Mouse (Mus musculus) neural tube, embryonic 11.5 days (tissue): ENCODE measurements around the gene Pea15a. TPM values are rescaled to one million over a fixed set of nuclear protein-coding genes. Genes with fewer than 3 reads are reported as not detected.
A peak's percentile ranks its signal among the peaks of the same experiment; 100 is the strongest.

Experiments
- ATAC-seq: fragments of 200-750 bp; cut with Nextera tagmentation; 2 replicates; pipeline ENCODE4 v1.8.0; 2017; ENCODE audit warnings: moderate number of reproducible peaks, mild to moderate bottlenecking, moderate TSS enrichment, moderate library complexity; ENCODE audit not compliant: insufficient read depth, low FRiP score, low TSS enrichment
- DNase-seq: peaks from one replicate; pipeline ENCODE4 v3.0.0-alpha.2; 2015; ENCODE audit warnings: low spot score
- H3K27ac ChIP-seq: fragments of 300-500 bp; sonication (generic); 2 replicates; pipeline ENCODE4 v1.5.1; 2014; ENCODE audit warnings: low read depth, mild to moderate bottlenecking, low read length
- H3K27me3 ChIP-seq: fragments of 300-500 bp; sonication (generic); 2 replicates; pipeline ENCODE4 v1.6.1; 2014; ENCODE audit warnings: mild to moderate bottlenecking, low read length, mixed read lengths; ENCODE audit not compliant: control insufficient read depth, insufficient read depth
- H3K36me3 ChIP-seq: fragments of 300-500 bp; sonication (generic); 2 replicates; pipeline ENCODE4 v1.6.1; 2014; ENCODE audit warnings: mild to moderate bottlenecking, low read length, moderate library complexity, mixed read lengths; ENCODE audit not compliant: control insufficient read depth, insufficient read depth
- H3K4me1 ChIP-seq: fragments of 300-500 bp; sonication (generic); 2 replicates; pipeline ENCODE4 v1.6.1; 2014; ENCODE audit warnings: low read length, mixed read lengths; ENCODE audit not compliant: control insufficient read depth, insufficient read depth
- H3K4me2 ChIP-seq: fragments of 300-500 bp; sonication (generic); 2 replicates; pipeline ENCODE4 v1.6.1; 2014; ENCODE audit warnings: low read depth, mild to moderate bottlenecking, moderate library complexity
- H3K4me3 ChIP-seq: fragments of 300-500 bp; sonication (generic); 2 replicates; pipeline ENCODE4 v1.5.1; 2014; ENCODE audit warnings: low read depth, low read length
- H3K9ac ChIP-seq: fragments of 300-500 bp; sonication (generic); 2 replicates; pipeline ENCODE4 v1.6.1; 2014; ENCODE audit warnings: mild to moderate bottlenecking, low read length
- H3K9me3 ChIP-seq: fragments of 300-500 bp; sonication (generic); 2 replicates; pipeline ENCODE4 v1.6.1; 2016; ENCODE audit warnings: low read length; ENCODE audit not compliant: control insufficient read depth
- WGBS: fragments of 180-500 bp; shearing (Covaris S2); extraction: QIAGEN DNeasy Blood & Tissue Kit; methylation state at CpG from one replicate; pipeline ENCODE4 v1.1.7; 2014; 5-methylcytosine and 5-hydroxymethylcytosine counted together
- polyA plus RNA-seq: library from polyadenylated mRNA; unstranded; fragments of >200 nt; fragmentation: Nextera tagmentation; extraction: Ambion mirVana; gene quantifications from 2 replicates; pipeline ENCODE4 v1.2.1, GENCODE M21; 2014

The Pea15a gene
- polyA plus RNA-seq, 1 experiment from 2014 or later: 272 TPM

DNA sequence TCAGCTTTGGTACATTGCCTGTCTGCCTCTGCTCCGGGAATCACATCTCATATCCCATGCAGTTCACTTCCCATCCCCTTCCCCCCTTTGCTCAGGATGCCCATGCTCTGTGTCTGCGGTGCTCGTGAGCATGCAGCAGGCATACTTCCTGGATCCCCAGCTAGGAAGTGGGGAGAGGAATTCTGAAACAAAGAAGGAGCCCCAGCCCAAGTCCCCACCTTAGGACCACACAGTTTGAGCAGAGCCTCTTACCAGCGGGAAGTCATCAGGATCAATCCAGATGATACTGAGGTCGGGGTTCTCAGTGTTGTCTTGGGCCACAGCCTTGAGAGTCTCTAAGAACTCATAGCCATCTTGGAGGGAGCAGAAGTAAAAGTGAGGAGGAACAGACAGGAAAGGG lies 6.2 kb upstream of the Pea15a start:
- WGBS: 62% methylated on average over 5 of the region's 5 CpGs
- H3K9ac ChIP-seq: no peak overlapping the region
- no peaks in the 10 kb centered on the region for H3K27me3 ChIP-seq
- no peak overlapping the region for H3K4me3 ChIP-seq
- H3K9me3 ChIP-seq: no peaks in the 10 kb centered on the region
- no peak overlapping the region for H3K27ac ChIP-seq
- DNase-seq: no peak
- H3K36me3 ChIP-seq: no peaks in the 10 kb centered on the region
- no peaks in the 10 kb centered on the region for H3K4me1 ChIP-seq
- no peak overlapping the region for H3K4me2 ChIP-seq
- ATAC-seq: no peak

DNA sequence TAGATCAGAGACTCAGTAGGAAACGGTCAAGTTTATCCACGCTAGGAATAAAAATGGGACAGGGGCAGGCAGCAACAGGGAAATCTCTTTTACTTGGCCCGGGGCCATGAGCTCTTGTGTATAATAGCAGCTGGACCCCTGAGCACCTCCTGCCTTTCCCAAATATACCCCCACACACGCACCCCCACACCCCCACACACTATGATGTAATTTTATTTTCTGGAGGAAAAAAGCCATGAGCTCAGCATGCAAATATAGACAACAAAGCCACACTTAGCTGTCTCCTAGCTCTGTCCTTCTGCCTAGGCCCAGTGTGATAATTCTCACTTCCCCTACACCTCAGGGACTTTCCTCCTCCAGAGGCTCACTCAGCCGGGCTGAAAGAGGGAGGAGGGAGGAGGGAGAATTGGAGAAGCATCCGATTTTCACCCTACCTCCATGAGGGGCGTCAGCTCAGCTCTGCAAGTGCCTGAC lies 544 bp upstream of the Pea15a start:
- peak overlapping the region; percentile 76; the same call in 1 of the 2 replicates for H3K4me3 ChIP-seq
- 0 out of 2 replicates have a peak overlapping the region, but pooled peaks have one; percentile 80 for H3K27ac ChIP-seq
- peak overlapping the region; percentile 68 for H3K4me2 ChIP-seq
- DNase-seq (no peak), ATAC-seq (no peak)
- H3K9me3 ChIP-seq: no peaks in the 10 kb centered on the region
- peaks cover 36% of the 10 kb centered on the region for H3K4me1 ChIP-seq
- H3K27me3 ChIP-seq: no peaks in the 10 kb centered on the region
- WGBS: 18% methylated on average over 7 of the region's 7 CpGs
- H3K36me3 ChIP-seq: no peaks in the 10 kb centered on the region
- H3K9ac ChIP-seq: no peak overlapping the region; the same call in 1 of the 2 replicates

DNA sequence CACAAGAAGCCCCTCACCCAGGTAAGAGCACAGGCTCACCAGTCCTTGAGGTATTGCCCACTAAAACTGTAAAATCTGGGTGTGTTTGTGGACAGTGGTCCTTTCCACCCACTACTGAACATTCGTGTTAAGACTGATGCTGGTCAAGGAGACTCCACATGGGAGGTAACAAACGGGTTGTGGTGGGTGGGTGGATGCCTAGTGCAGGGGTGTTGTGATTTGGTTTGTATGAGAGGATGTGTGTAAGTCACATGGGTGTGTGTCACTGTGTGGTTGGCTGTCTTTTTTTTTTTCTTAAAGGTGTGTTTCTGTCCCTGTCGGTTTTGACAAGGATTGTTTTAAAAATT lies 890 bp downstream of the Pea15a start:
- no peak for DNase-seq
- ATAC-seq: no peak
- Histone ChIP-seq H3K36me3 (no peaks in the 10 kb centered on the region), H3K9me3 (no peaks in the 10 kb centered on the region), H3K27ac (peak overlapping the region; percentile 80; the same call in 1 of the 2 replicates), H3K4me3 (peak overlapping the region; percentile 76), H3K4me1 (peaks cover 48% of the 10 kb centered on the region), H3K9ac (peak overlapping the region; percentile 89), H3K27me3 (no peaks in the 10 kb centered on the region), H3K4me2 (peak overlapping the region; percentile 68)
- WGBS: 14% methylated on average over 3 of the region's 3 CpGs

DNA sequence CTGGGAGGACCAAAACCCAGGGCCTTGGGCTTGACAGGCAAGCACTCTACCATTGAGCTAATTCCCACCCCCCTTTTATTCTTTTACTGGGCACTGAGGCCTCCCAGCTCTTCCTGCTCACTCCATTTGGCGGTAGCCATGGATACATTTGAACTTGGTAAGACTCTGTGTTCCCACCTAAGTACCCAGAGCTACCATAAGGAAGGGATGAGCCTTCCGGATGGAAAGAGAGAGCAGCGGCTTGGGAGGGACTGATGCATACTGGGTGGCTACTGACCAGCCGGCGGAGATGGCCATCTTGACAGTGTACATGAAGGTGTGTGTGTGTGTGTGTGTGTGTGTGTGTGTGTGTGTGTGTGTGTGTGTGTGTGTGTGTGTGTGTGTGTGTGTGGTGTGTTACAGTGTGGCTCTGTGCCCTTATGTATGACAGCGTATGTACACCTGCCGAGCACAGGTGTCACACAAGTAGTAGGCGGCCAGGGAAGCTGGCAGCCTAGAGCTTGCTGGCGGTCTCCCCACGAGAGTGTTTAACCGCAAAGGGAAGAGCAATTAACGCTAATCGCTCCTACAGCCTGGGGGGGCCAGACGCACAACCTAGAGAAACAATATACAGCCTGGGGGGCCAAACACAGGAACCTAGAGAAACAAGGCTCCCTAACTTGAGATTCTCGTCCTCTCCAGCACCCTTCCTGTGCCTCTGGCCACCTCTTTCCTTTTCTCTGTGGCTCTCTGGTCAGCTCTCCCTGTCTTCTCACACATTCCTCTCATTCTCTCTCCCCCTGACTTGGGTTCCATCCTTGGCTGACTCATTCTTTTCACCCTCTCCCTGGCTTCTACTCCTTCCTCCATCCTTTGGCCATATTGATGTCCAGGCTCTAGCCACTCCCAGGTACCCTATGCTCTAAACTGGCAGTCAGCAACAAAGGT lies 1.5 kb downstream of the Pea15a start:
- peak overlapping the region; percentile 89 for H3K9ac ChIP-seq
- WGBS: 34% methylated on average over 14 of the region's 15 CpGs
- no peaks in the 10 kb centered on the region for H3K9me3 ChIP-seq
- peak overlapping the region; percentile 68 for H3K4me2 ChIP-seq
- H3K4me1 ChIP-seq: peaks cover 48% of the 10 kb centered on the region
- H3K4me3 ChIP-seq: peak overlapping the region; percentile 76
- H3K36me3 ChIP-seq: peaks cover 2% of the 10 kb centered on the region; the same call in 1 of the 2 replicates
- peak overlapping the region; percentile 88 for H3K27ac ChIP-seq
- H3K27me3 ChIP-seq: no peaks in the 10 kb centered on the region
- no peak for ATAC-seq
- DNase-seq: peak; percentile 42

DNA sequence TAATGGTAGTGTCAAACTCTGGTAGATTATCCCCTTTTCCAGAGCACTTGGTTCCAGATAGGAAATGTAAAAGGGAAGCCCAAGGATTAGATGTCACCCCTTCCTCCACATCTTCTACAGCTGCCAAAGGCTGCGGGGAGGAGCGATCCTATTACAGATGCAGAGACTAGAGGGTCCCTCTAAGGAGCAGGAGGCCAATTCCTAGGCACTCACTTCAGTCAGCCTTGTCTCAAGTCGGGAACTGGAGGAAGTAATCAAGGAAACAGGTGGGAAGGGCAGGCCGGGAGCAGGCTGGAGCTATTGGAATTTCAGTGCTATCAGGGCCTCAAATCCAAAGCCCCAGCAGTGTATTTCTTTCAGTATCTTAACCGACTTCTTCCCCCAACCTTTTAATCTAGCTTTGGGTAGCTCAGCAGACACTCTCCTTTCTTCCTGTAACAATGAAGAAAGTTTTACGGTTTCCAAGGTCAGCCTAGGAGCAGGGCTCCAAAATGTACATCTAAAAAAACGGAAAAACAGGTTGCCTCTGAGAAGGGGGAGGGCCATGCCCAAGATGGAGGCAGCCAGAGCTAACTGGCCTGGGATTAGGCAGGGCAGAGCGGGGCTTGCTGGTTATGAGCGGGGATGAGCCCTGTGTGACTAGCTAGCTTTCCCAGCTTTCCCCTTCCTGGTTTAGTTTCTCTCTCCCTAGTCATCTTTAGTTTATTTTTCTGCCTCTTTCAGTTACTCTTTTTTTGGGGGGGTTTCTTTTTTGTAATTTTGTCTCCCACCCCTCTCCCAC lies 2.4 kb downstream of the Pea15a start:
- Histone ChIP-seq H3K4me2 (peak overlapping the region; percentile 68), H3K36me3 (peaks cover 4% of the 10 kb centered on the region; the same call in 1 of the 2 replicates), H3K4me1 (peaks cover 48% of the 10 kb centered on the region), H3K27me3 (no peaks in the 10 kb centered on the region), H3K9me3 (no peaks in the 10 kb centered on the region), H3K4me3 (peak overlapping the region; percentile 76), H3K9ac (peak overlapping the region; percentile 46), H3K27ac (peak overlapping the region; percentile 88)
- no peak for ATAC-seq
- 12% methylated on average over 9 of the region's 9 CpGs for WGBS
- no peak for DNase-seq

DNA sequence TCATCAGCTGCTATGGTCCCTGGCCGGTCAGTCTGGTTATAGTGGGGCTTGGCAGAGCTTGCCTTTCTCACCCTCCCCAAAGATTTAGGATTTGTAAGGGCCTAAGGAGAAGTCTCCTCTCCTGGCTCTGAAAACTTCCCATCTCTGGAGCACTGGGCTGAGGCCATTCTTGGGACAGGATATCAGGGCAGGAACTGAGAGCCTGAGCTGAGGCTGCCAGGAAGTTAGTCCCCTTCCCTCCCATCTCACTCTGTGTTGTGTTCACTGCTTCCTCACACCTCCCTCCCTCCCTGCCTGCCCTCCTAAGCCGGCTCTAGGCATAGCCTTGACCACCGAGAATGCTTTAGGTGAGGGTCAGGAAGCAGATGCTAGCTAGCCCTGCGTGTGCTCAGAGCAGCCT lies 3.0 kb downstream of the Pea15a start:
- H3K9me3 ChIP-seq: no peaks in the 10 kb centered on the region
- H3K4me3 ChIP-seq: peak overlapping the region; percentile 76; the same call in 1 of the 2 replicates
- no peak for ATAC-seq
- peak overlapping the region; percentile 46 for H3K9ac ChIP-seq
- peak overlapping the region; percentile 68 for H3K4me2 ChIP-seq
- H3K27ac ChIP-seq: peak overlapping the region; percentile 88
- peaks cover 48% of the 10 kb centered on the region for H3K4me1 ChIP-seq
- peak; percentile 39 for DNase-seq
- 5% methylated on average over 4 of the region's 4 CpGs for WGBS
- no peaks in the 10 kb centered on the region for H3K27me3 ChIP-seq
- H3K36me3 ChIP-seq: peaks cover 4% of the 10 kb centered on the region; the same call in 1 of the 2 replicates

DNA sequence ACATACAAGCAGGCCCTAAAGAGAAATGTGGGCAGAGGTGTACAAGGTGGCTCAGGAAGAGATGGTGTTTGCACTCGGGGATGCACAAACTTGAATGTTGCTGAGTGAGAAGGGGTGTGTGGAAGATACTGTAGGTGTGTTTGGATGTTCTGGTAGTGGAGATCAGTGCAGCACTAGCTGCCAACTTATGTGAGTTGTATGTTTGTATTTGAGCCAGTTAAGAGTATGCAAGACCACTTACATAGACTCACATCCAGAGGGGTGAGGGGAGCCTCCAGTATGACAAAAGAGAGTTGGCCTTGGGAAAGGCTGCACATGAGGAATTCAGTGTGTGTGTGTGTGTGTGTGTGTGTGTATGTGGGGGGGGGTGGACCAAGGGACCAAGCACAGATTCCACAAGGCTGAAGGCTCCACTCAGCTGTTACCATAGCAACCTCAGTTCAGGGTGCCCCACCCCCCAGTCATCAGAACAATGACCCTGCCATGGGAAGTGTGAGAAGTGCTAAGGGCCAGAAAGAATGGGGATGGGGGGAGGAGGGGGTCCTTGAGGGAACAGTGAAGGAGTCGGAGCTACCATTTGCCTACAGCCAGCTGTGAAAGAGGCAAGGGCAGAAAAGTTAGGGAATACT lies 3.6 kb downstream of the Pea15a start:
- Histone ChIP-seq H3K4me3 (0 out of 2 replicates have a peak overlapping the region, but pooled peaks have one; percentile 76), H3K36me3 (peaks cover 4% of the 10 kb centered on the region; the same call in 1 of the 2 replicates), H3K4me1 (peaks cover 48% of the 10 kb centered on the region), H3K9me3 (no peaks in the 10 kb centered on the region), H3K4me2 (peak overlapping the region; percentile 68), H3K27me3 (no peaks in the 10 kb centered on the region), H3K27ac (peak overlapping the region; percentile 89), H3K9ac (peak overlapping the region; percentile 32; the same call in 1 of the 2 replicates)
- ATAC-seq (peak; percentile 64), DNase-seq (peak; percentile 90)
- WGBS: 16% methylated on average over 2 of the region's 2 CpGs
